Mouse (Mus musculus) brain, adult 10 weeks (tissue): ENCODE results near the gene Olfr371. TPM values are rescaled to one million over a fixed set of nuclear protein-coding genes. Genes with fewer than 3 reads are reported as not detected.

Experiments used
- polyA plus RNA-seq: library from polyadenylated mRNA; stranded (reverse); fragments of 350-450 nt; fragmentation: Illumina TruSeq; extraction: RNeasy Lipid Tissue Mini Kit (QIAGEN cat#74804); gene quantifications from one replicate; pipeline ENCODE4 v1.2.3, GENCODE M21; 2015; ENCODE audit warnings: low read depth, low replicate concordance

The Olfr371 gene
- not detected for polyA plus RNA-seq

GRCm38 (mm10) chr8:85225688-85226087, at the start of gene Olfr371:
Olfr371 (plus strand) TSS chr8:85225988.

Other genes with a start within 250 kb of the Olfr371 start
- 57.7 TPM for gene Junb, start 247.3 kb upstream of the Olfr371 start, polyA plus RNA-seq
- 10.3 TPM for gene Hook2, start 235.4 kb upstream of the Olfr371 start, polyA plus RNA-seq
- not detected for gene Best2, start 211.5 kb upstream of the Olfr371 start, polyA plus RNA-seq
- 210 TPM for gene Asna1, start 200.7 kb upstream of the Olfr371 start, polyA plus RNA-seq
- 98.7 TPM for gene Trir, start 199.2 kb upstream of the Olfr371 start, polyA plus RNA-seq
- gene Tnpo2, start 189.1 kb upstream of the Olfr371 start, polyA plus RNA-seq, result 86.8 TPM
- gene Fbxw9, start 165.9 kb upstream of the Olfr371 start, polyA plus RNA-seq, result 19.6 TPM
- 7.4 TPM for gene Gm5741, start 158.0 kb upstream of the Olfr371 start, polyA plus RNA-seq
- gene Dhps, start 154.2 kb upstream of the Olfr371 start, polyA plus RNA-seq, result 80.6 TPM
- 86.9 TPM for gene Wdr83os, start 145.2 kb upstream of the Olfr371 start, polyA plus RNA-seq
- 34.9 TPM for gene Wdr83, start 144.7 kb upstream of the Olfr371 start, polyA plus RNA-seq
- gene Man2b1, start 142.7 kb upstream of the Olfr371 start, polyA plus RNA-seq, result 29.5 TPM
- 6.6 TPM for gene Zfp791, start 102.9 kb upstream of the Olfr371 start, polyA plus RNA-seq
- gene Cks1brt, start 74.1 kb upstream of the Olfr371 start, polyA plus RNA-seq, result not detected
- gene Orc6, start 73.6 kb downstream of the Olfr371 start, polyA plus RNA-seq, result 45.2 TPM
- 169 TPM for gene Vps35, start 73.8 kb downstream of the Olfr371 start, polyA plus RNA-seq
- 4.0 TPM for gene Mylk3, start 160.4 kb downstream of the Olfr371 start, polyA plus RNA-seq
- gene 4921524J17Rik, start 206.8 kb downstream of the Olfr371 start, polyA plus RNA-seq, result 24.8 TPM